Mouse (Mus musculus) limb, embryonic 15.5 days (tissue): ENCODE measurements around the gene Ssh2. TPM values are rescaled to one million over a fixed set of nuclear protein-coding genes. Genes with fewer than 3 reads are reported as not detected.
A peak's percentile ranks its signal among the peaks of the same experiment; 100 is the strongest.

Experiments used
- ATAC-seq: fragments of 200-750 bp; cut with Nextera tagmentation; 2 replicates; pipeline ENCODE4 v1.8.0; 2017; ENCODE audit warnings: low read depth, moderate TSS enrichment; ENCODE audit not compliant: insufficient number of reproducible peaks, low FRiP score, low TSS enrichment
- H3K27ac ChIP-seq: fragments of 300-500 bp; sonication (generic); 2 replicates; pipeline ENCODE4 v1.5.1; 2015; ENCODE audit warnings: moderate library complexity, mild to moderate bottlenecking, inconsistent platforms
- H3K27me3 ChIP-seq: fragments of 300-500 bp; sonication (generic); 2 replicates; pipeline ENCODE4 v1.6.1; 2015; ENCODE audit warnings: inconsistent platforms
- H3K36me3 ChIP-seq: fragments of 300-500 bp; sonication (generic); 2 replicates; pipeline ENCODE4 v1.6.1; 2015; ENCODE audit warnings: inconsistent platforms
- H3K4me1 ChIP-seq: fragments of 300-500 bp; sonication (generic); 2 replicates; pipeline ENCODE4 v1.6.1; 2015; ENCODE audit warnings: inconsistent platforms
- H3K4me2 ChIP-seq: fragments of 300-500 bp; sonication (generic); 2 replicates; pipeline ENCODE4 v1.6.1; 2015; ENCODE audit warnings: mild to moderate bottlenecking, inconsistent platforms
- H3K4me3 ChIP-seq: fragments of 300-500 bp; sonication (generic); 2 replicates; pipeline ENCODE4 v1.5.1; 2015; ENCODE audit warnings: mild to moderate bottlenecking, inconsistent platforms
- H3K9ac ChIP-seq: fragments of 300-500 bp; sonication (generic); 2 replicates; pipeline ENCODE4 v1.6.1; 2015; ENCODE audit warnings: inconsistent platforms
- H3K9me3 ChIP-seq: fragments of 300-500 bp; sonication (generic); 2 replicates; pipeline ENCODE4 v1.6.1; 2016; ENCODE audit warnings: inconsistent platforms
- WGBS: fragments of 180-500 bp; shearing (Covaris S2); methylation state at CpG from one replicate; pipeline ENCODE4 v1.1.7; 2015; 5-methylcytosine and 5-hydroxymethylcytosine counted together
- polyA plus RNA-seq: library from polyadenylated mRNA; unstranded; fragments of >200 nt; fragmentation: Nextera tagmentation; extraction: Ambion mirVana; gene quantifications from 2 replicates; pipeline ENCODE4 v1.2.1, GENCODE M21; 2015

Gene Ssh2
- polyA plus RNA-seq, 1 experiment from 2014 or later: 7.9 TPM

DNA sequence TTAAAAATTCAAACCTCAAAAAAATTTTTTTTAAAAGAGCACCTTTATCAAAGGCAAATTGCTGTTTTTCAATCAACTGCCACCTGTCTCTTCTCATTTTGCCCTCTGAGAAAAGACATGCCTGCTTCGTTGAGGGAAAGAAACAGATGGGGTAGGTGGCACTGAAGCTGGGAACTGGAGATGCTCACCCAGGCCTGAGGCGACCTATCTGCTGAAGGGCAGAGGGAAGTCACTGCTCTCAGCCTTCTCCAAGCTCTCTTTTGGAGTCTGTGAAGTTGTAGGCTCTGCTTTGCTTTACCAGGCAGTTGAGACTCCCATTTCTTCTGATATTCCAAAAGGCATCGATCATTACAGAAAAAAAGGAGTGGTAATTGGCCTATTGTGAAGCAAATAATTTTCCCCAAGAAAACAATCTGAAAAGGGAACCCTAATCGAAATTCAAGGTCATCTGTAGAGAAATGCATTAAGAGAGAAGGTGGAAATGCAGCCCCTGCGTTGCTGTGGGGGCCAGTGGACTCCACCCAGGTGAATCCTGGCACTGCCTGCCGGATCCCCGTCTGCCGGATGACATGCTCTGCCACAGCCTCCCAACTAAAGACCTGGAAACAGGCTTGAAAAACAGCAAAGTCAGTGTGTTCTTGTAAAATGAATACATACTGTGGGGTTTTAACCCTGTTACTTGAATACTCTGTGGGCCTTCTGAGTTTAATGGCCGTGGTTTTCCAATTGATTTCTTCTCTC lies 239.9 kb downstream of the Ssh2 start:
- no peak overlapping the region for H3K4me2 ChIP-seq
- 77% methylated on average over 9 of the region's 9 CpGs for WGBS
- no peak overlapping the region for H3K4me3 ChIP-seq
- no peaks in the 10 kb centered on the region for H3K4me1 ChIP-seq
- H3K36me3 ChIP-seq: peaks cover 19% of the 10 kb centered on the region
- no peak overlapping the region for H3K9ac ChIP-seq
- no peak overlapping the region for H3K27ac ChIP-seq
- H3K27me3 ChIP-seq: peaks cover 7% of the 10 kb centered on the region; the same call in 1 of the 2 replicates
- no peak for ATAC-seq
- H3K9me3 ChIP-seq: no peaks in the 10 kb centered on the region

DNA sequence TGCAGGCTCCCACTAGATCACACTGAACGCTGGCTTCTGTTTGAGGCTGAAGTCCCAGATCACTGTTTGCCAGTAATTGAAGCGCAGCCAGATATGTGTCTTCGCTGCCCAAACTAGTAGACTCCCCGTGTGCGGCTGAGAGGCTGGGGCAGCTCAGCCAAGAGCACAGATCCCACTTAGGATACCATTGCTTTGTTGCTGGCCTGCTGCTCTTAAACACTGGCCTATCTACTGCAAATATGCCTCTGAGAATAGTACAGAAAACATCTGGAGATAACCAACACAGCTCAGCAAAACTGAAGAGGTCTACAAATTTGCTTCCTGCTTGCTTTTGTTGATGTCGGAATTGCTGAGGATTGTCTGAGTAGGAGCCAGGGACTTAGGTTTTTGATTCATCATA lies 240.8 kb downstream of the Ssh2 start:
- no peak for ATAC-seq
- no peaks in the 10 kb centered on the region for H3K9me3 ChIP-seq

DNA sequence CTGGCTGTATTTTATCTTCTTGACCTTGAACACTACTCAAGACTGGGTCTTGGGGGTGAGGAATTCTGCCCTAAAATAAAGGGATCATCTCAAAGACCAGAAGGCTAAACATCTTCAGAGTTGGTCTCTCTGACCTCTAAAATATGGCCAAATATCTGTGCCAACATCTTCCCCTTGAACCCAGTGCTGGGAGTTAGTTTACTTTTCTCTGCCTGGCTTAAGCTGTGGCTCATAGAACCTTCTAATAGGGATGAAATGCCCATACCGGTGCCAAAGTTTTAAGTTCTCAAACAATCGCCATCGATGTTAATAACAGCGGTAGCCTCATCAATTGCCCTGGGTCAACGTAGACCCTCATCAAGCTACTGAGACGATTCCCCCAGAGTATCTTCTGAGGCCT lies 245.8 kb downstream of the Ssh2 start:
- Histone ChIP-seq H3K27me3 (peaks cover 65% of the 10 kb centered on the region), H3K36me3 (no peaks in the 10 kb centered on the region), H3K9ac (peak overlapping the region; percentile 31; the same call in 1 of the 2 replicates), H3K27ac (no peak overlapping the region), H3K4me3 (peak overlapping the region; percentile 57), H3K9me3 (no peaks in the 10 kb centered on the region), H3K4me1 (peaks cover 14% of the 10 kb centered on the region), H3K4me2 (peak overlapping the region; percentile 99)
- WGBS: 6% methylated on average over 6 of the region's 6 CpGs
- no peak for ATAC-seq

More for the DNA sequence above, 240.8 kb downstream of the Ssh2 start:
- Histone ChIP-seq H3K9ac (no peak overlapping the region), H3K36me3 (peaks cover 19% of the 10 kb centered on the region), H3K4me2 (no peak overlapping the region), H3K27ac (no peak overlapping the region), H3K4me3 (no peak overlapping the region), H3K27me3 (peaks cover 15% of the 10 kb centered on the region), H3K4me1 (peaks cover under 1% of the 10 kb centered on the region)
- 67% methylated on average over 6 of the region's 6 CpGs for WGBS

DNA sequence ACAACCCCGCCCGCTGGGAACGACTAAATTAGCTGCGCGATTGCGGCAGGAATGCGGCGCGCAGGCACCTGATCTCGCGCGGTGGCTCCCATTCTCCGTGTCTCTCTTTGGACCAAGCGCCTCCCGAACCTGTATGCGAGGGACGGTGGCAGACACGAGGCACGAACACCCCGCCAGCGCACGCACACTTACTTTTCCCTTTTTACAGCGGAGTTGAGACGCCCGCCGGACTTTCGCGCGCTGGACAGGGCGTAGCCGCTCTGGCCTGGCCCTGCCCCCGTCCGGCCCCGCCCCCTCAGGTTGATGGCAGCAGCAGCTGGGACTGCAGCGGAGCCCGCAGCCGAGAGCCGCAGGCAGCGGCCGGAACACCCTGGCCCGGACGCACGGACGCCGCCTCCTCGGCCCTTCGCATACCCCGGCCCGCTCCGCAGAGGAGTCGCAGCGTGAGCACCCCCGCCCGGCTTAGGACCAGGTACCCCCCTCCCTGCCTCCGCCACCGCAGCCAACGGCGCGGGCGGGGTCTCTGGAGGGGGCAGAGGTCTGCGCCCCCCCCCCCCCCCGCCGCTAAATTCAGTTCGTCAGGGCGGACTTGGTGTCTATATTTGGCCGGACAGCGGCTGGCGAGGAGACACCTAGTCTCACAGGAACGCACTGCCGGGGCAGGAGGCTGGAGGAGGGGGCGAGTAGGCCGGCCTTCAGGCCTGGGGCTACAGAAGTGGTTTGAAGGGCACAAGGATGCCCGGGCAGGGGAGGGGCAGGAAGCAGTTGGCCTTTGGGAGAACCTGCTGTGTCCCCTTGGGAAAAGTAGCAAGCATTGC lies 246.4 kb downstream of the Ssh2 start, which contains the start of gene Coro6:
Gene Coro6 (plus strand): TSS at position 129 of the 818 bp plus-strand sequence.
- Histone ChIP-seq H3K27me3 (peaks cover 71% of the 10 kb centered on the region), H3K27ac (no peak within 1 kb of the TSS), H3K4me3 (peak within 1 kb of the TSS; percentile 57), H3K36me3 (no peaks in the 10 kb centered on the region), H3K4me1 (peaks cover 20% of the 10 kb centered on the region), H3K9ac (peak within 1 kb of the TSS; percentile 31; the same call in 1 of the 2 replicates), H3K4me2 (peak within 1 kb of the TSS; percentile 99), H3K9me3 (no peaks in the 10 kb centered on the region)
- peak; percentile 20; the same call in 1 of the 2 replicates for ATAC-seq
- WGBS: under 1% methylated on average over 71 of the region's 73 CpGs

DNA sequence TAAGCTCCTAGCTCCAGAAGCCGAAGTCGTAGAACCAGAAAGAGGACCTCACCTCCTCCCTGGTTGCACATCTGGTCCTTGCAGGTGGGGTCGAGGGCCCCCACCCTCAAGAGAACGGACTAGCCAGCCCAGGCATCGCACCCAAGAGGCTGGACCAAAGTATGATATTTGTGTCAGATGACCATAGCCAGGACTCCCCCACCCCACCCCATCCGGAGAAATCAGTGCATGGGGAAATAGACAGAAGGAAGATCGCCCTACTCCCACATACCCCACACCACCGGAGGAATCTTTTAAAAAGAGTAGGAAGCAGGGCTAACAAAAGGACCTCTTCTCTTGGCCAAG lies 247.0 kb downstream of the Ssh2 start:
- 37% methylated on average over 8 of the region's 8 CpGs for WGBS
- no peaks in the 10 kb centered on the region for H3K9me3 ChIP-seq
- no peak overlapping the region for H3K9ac ChIP-seq
- no peak for ATAC-seq
- H3K4me1 ChIP-seq: peaks cover 26% of the 10 kb centered on the region
- peak overlapping the region; percentile 99 for H3K4me2 ChIP-seq
- H3K36me3 ChIP-seq: no peaks in the 10 kb centered on the region
- no peak overlapping the region for H3K27ac ChIP-seq
- H3K27me3 ChIP-seq: peaks cover 77% of the 10 kb centered on the region
- peak overlapping the region; percentile 57 for H3K4me3 ChIP-seq

DNA sequence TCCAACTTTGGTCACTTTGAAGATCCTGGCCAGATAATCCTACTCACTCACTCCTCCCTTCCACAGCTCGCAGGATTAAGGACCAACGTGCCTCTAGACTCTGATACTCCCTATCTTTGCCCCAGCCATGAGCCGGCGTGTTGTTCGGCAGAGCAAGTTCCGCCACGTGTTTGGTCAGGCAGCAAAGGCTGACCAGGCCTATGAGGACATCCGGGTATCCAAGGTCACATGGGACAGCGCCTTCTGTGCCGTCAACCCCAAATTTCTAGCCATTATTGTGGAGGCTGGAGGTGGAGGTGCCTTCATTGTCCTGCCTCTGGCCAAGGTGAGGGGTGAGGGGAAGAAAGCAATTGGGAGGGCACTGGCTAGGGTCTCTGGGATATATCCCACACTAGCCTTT lies 247.7 kb downstream of the Ssh2 start:
- Histone ChIP-seq H3K4me3 (no peak overlapping the region), H3K4me2 (no peak overlapping the region), H3K9ac (no peak overlapping the region), H3K36me3 (no peaks in the 10 kb centered on the region), H3K27me3 (peaks cover 84% of the 10 kb centered on the region), H3K27ac (no peak overlapping the region), H3K4me1 (peaks cover 27% of the 10 kb centered on the region), H3K9me3 (no peaks in the 10 kb centered on the region)
- 76% methylated on average over 10 of the region's 10 CpGs for WGBS
- ATAC-seq: no peak

DNA sequence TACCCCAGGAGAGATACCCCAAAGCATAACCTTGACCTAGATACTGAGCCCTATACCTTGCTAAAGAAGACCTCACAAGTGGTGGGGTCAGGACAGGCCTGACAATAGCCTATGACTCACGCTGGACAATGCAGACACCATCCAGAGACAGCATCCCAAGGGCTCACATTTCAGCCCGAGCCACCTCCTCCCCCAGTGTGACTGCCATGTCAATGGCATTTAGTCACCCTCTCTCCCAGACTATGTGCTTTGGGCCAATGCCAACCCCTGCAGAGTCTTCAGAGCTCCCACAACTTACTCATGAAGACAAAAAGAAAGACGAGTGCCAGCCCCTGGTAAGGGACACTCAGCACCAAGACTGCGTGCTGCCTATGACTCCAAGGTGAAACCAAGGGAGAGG lies 248.6 kb downstream of the Ssh2 start:
- whole genome bisulfite sequencing: 55% methylated on average over 4 of the region's 4 CpGs
- no peaks in the 10 kb centered on the region for H3K9me3 ChIP-seq
- no peak for ATAC-seq

DNA sequence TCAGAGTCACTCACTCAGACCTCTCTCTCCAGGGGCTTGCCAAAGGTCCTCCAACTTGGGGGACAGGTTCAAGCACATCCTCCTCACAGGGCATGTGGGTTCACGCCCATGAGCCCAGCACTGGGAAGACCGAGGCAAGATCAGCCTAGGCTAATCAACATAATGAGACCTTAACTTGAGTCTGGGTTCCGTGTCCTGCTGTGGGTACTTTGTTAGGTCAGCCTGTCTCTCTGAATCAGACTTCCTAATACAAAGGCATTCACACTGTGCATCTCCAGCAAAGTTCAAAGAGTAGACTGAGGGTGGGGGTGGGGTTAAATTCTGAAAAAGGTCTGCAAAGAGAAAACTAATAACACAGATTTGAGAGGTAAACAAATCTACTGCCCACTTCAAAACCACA lies 249.0 kb downstream of the Ssh2 start:
- no peak for ATAC-seq
- Histone ChIP-seq H3K9me3 (no peaks in the 10 kb centered on the region), H3K27me3 (peaks cover 92% of the 10 kb centered on the region), H3K4me2 (no peak overlapping the region), H3K4me1 (peaks cover 27% of the 10 kb centered on the region), H3K4me3 (no peak overlapping the region), H3K27ac (no peak overlapping the region), H3K36me3 (no peaks in the 10 kb centered on the region), H3K9ac (no peak overlapping the region)
- WGBS: 55% methylated on average over 3 of the region's 3 CpGs

More for the DNA sequence above, 248.6 kb downstream of the Ssh2 start:
- Histone ChIP-seq H3K9ac (no peak overlapping the region), H3K27ac (no peak overlapping the region), H3K4me3 (no peak overlapping the region), H3K4me2 (no peak overlapping the region), H3K36me3 (no peaks in the 10 kb centered on the region), H3K4me1 (peaks cover 27% of the 10 kb centered on the region), H3K27me3 (peaks cover 92% of the 10 kb centered on the region)

DNA sequence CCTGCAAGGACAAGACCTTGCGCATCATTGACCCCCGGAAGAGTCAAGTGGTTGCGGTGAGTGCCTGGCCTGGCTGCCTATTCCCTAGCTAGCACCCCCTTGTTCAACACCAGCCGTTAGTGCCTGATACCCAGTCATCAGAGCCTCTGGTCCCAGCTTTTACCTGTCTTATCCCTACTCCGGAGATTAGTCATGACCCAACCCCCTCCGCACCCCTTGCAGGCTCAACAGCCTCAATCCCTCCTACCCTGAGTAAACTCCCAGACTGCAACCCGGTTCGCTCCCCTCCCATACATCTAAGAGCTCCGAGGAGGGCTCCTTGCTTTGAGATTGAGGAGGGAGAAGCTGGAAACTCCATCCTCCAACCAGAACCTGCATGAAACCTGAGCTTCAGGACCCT lies 250.5 kb downstream of the Ssh2 start:
- H3K9ac ChIP-seq: no peak overlapping the region
- H3K27me3 ChIP-seq: peaks cover 79% of the 10 kb centered on the region
- WGBS: 34% methylated on average over 9 of the region's 9 CpGs
- H3K4me2 ChIP-seq: peak overlapping the region; percentile 24
- H3K9me3 ChIP-seq: no peaks in the 10 kb centered on the region
- ATAC-seq: no peak
- no peak overlapping the region for H3K27ac ChIP-seq
- peaks cover 27% of the 10 kb centered on the region for H3K4me1 ChIP-seq
- no peak overlapping the region for H3K4me3 ChIP-seq
- peaks cover 4% of the 10 kb centered on the region for H3K36me3 ChIP-seq

DNA sequence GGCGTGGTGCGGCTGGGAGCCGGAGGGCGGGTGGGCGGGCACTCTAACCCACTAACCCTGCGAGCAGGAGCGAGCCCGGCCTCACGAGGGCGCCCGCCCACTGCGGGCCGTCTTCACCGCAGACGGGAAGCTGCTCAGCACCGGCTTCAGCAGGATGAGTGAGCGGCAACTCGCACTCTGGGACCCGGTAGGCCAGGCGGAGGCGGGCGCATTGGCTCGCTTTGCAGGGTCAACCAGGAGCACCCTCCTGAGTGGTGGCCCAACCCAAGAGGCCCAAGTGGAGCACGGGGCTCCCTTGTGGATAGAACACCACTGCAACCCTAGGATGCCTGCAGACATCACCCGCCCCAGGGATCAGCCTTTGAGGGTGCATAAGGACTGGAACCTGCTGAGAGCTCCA lies 251.1 kb downstream of the Ssh2 start:
- H3K36me3 ChIP-seq: peaks cover 10% of the 10 kb centered on the region
- WGBS: 4% methylated on average over 25 of the region's 25 CpGs
- ATAC-seq: 0 out of 2 replicates have a peak, but pooled peaks have one; percentile 20
- H3K9ac ChIP-seq: no peak overlapping the region
- no peak overlapping the region for H3K27ac ChIP-seq
- H3K4me3 ChIP-seq: no peak overlapping the region
- H3K4me1 ChIP-seq: peaks cover 23% of the 10 kb centered on the region
- peak overlapping the region; percentile 24 for H3K4me2 ChIP-seq
- no peaks in the 10 kb centered on the region for H3K9me3 ChIP-seq
- peaks cover 74% of the 10 kb centered on the region for H3K27me3 ChIP-seq

DNA sequence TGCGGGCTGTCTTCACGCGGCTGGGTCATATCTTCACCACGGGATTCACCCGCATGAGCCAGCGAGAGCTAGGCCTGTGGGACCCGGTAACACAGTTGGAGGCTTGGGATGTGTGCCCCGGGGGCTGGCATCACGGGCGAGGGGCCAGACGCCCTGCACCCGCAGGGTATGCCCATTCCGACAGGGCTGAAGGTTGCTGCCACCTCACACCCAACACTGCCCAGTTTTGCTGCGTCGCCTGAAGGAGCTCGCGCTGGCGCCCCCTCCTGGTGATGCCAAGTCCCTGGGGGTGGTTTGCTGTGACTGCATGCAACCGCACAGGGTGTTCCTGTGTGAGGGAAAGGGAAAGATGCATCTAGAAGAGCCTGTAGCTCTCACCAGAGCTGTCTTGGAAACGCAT lies 251.7 kb downstream of the Ssh2 start:
- 13% methylated on average over 20 of the region's 20 CpGs for WGBS
- no peak overlapping the region for H3K9ac ChIP-seq
- no peak for ATAC-seq

DNA sequence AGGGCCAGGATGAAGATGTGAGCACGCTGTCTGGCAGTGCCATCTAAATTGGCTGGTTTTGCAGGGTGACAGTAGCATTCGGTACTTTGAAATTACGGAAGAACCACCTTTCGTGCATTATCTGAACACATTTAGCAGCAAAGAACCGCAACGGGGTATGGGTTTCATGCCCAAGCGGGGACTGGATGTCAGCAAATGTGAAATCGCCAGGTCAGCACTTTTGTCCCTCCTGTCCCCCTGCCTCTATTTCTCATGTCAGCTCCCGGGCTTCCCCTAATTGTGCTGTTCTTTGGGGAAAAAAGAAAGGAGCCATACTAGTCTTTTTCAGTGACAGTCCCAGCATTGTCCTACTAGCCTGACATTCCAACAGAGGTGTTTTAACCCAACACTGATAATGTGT lies 252.3 kb downstream of the Ssh2 start:
- Histone ChIP-seq H3K4me3 (no peak overlapping the region), H3K27me3 (peaks cover 61% of the 10 kb centered on the region), H3K9me3 (no peaks in the 10 kb centered on the region), H3K36me3 (peaks cover 21% of the 10 kb centered on the region), H3K27ac (no peak overlapping the region), H3K9ac (no peak overlapping the region), H3K4me1 (peaks cover 14% of the 10 kb centered on the region), H3K4me2 (no peak overlapping the region)
- ATAC-seq: no peak
- whole genome bisulfite sequencing: 85% methylated on average over 9 of the region's 9 CpGs

More for the DNA sequence above, 251.7 kb downstream of the Ssh2 start:
- no peak overlapping the region for H3K4me3 ChIP-seq
- H3K4me2 ChIP-seq: 0 out of 2 replicates have a peak overlapping the region, but pooled peaks have one; percentile 10
- H3K27me3 ChIP-seq: peaks cover 67% of the 10 kb centered on the region
- peaks cover 17% of the 10 kb centered on the region for H3K4me1 ChIP-seq
- no peak overlapping the region for H3K27ac ChIP-seq
- H3K9me3 ChIP-seq: no peaks in the 10 kb centered on the region
- H3K36me3 ChIP-seq: peaks cover 17% of the 10 kb centered on the region
